Mouse (Mus musculus) mature B cell (primary cell): Measurements from ENCODE around the gene Smarca2.
"Not testable (repeated sequence)": the region's sequence is repeated elsewhere in the genome, so short reads cannot be mapped to it uniquely, and the experiment has no call there.

Source experiments
- in situ Hi-C: fragments of 300-500 bp; cut with MboI; formaldehyde crosslinking; loops from 2 replicates; pipeline ENCODE4 v1.14.3; 2019

The Smarca2 gene

DNA sequence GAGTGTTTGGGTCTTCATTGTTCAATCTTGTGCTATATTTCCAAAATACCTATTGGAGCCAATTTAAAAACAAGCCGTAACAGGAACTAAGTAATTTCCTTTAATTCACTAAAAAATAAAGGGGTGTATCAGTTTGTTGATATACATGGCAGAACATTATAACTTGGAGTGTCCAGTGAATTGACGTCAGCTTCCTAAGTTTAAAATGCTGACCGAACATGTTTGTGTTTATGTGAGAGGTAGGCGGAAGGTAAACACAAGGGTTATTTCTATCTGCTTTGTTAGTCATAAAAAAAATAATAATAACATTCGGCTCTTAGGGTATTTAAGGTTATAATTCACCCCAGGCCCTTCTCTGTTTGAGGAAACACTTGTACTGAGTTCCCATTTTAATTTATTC, 12.4 kb downstream of the Smarca2 start:
- in situ Hi-C loops, result no loop called here

DNA sequence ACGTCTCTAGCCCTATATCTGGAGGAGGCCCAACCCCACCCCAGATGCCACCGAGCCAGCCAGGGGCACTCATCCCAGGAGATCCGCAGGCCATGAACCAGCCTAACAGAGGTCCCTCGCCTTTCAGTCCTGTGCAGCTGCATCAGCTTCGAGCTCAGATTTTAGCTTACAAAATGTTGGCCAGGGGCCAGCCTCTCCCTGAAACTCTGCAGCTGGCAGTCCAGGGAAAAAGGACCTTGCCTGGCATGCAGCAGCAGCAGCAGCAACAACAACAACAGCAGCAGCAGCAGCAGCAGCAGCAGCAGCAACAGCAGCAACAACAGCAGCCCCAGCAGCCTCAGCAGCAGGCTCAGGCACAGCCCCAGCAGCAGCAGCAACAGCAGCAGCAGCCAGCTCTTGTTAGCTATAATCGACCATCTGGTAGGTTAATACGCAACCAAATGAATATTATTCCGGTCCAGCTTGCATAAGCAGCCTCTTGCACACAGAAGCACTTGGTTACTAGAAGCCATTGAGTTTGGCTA, 25.9 kb downstream of the Smarca2 start:
- in situ Hi-C loops, result no loop called here

DNA sequence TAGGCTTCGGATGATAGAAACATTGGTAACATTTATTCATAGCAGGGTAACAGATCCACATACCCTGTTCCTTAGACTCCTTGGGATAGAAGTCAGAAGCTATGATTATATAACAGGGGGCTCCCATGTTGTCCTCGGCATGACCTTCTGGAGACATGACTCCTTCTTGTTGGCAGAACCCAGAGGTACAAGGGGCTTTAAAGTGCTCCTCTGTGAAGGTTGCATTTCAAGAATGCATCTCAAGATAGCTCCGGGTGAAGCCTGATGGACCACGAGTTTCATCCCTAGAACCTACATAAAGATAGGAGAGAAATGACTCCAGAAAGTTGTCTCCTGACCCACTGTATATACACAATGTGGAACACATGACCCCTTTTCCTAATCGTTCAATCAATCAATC, 27.4 kb downstream of the Smarca2 start:
- in situ Hi-C loops, result no loop called here

DNA sequence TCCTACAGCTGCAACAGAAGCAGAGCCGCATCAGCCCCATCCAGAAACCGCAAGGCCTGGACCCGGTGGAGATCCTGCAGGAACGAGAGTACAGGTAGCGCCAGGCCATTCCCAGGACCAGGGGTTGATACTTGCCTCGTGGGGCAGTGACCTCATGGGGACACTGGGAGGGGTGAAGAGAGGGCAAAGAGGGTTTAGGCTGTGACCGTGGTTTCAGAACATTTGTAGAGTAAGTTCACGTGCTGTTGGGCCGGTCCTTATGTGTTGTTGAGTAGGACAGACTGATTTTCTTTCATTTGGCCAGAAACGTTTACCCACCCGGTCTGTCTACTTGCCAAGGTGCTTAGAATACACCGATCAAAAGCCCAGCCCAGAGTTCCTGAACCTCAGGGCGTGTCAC, 35.7 kb downstream of the Smarca2 start:
- in situ Hi-C loops, result no loop called here

DNA sequence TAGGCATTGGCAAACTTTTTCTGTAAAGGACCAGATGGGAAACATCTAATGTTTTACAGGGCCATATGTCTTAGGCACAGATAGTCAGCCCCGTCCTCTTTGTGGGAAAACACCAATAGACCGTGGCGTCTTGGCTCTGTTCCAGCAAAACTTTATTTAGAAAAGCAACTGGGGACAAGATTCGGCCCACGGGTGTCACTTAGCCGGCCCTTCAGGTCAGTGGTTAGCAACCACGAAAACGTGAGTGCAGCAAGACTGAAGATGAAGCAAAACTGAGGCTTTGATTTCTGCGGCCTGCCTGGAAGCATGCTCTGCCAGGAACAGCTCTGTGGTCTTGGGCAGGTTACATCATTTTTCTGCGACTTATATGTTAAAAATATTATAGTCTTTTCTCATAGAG, 36.4 kb downstream of the Smarca2 start:
- in situ Hi-C loops, result no loop called here

DNA sequence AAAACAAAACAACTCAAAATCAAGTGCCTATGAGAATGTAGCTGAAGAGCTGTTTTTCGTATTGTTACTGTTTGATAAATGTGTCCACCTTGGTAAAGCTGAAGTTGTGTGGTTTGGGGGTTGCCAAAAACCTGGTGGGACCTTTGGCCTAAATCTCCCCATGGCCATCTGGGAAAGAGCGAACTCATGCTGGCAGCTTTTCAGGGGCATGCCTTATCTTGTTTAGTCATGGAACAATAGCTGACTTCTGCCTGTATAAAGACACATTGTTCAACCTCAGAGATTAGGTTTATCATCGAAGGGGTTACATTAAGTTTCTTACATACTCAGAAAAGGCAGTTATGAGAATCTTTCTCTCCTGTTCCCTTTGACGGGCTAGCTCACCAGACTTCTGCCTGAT, 38.2 kb downstream of the Smarca2 start:
- in situ Hi-C loops, result no loop called here

DNA sequence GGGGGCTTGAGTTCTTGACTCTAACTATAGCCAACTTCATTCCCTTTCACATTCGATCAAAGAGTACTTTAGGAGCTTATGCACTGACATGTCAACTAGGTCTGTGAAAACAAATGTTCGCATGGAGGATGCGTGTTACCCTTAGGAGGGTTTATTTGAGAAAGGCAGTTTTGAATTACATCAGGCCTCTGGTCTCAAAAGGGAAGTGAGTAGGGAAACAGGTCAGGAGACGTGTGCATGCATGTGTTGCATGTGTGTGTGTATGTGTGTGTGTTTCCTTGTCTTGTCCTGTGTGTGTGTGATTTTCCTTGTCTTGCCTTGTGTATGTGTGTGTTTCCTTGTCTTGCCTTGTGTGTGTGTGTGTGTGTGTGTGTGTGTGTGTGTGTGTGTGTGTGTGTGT, 39.1 kb downstream of the Smarca2 start:
- in situ Hi-C loops, result no loop called here

DNA sequence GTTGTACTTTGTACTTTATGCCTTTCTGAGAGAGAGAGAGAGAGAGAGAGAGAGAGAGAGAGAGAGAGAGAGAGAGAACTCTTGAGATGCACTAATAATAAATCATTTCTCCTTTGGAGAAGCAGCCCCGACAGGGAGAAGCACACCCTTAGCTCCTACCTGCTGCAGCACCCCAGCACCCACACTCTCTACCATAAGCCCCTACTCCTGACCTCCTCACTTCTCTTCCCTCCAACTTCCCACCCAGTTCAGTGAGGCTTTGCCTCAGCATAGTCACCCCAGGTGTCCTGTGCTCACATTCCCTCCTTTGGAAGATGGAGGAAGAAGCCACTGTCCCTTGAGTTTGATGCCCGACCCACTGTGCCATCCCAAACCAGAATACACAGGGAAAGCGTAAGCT, 40.2 kb downstream of the Smarca2 start:
- in situ Hi-C loops, result no loop called here

DNA sequence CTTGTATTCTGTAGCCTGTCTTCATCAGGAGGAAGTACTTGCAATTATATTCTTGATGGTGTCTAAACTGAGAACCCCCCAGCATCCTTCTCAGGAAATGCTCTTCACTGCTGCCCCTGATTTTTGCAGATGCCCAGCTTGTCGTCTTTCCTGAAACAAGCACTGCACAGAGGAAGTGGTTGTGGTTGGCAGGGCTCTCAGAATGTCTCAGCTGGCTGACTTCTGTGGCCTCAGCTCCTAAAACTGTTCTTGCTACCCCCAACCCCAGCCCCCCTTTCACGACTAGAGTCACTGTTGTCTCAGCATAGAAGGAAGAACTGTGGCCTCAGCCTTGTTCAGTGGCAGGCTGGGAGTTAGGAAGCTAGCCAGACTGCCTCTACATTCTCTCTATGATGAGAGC, 41.3 kb downstream of the Smarca2 start:
- in situ Hi-C loops, result no loop called here

DNA sequence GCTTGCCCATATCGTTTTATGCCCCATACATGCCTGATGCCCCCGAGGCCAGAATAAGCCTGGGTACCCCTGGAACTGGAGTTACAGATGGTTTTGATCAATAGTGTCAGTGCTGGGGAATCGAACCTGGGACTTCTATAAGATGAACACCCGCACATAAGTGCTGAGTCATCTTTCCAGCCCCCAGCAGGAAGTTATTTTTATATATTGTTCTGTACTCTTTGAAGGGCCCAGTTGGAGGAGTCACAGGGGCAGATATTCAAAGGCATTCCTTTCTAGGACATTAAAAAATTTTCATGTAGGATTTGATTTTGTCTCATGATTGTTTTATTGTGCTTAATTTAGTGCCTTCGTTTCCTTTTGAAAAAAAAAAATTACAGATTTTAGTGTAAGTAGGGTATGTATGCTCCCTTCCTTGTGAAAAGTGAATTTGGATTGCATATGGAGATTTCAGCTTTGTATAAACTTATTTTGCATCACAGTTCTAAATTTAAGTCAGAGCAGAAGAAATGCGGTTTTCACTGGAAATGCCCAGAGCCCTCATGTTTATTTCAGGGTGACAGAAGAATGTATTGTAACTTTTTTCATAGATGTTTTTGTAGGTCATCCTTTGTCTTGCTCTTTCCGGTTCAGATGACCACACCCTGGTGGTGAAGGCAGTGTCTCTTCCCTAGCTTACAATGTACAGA, 45.9 kb downstream of the Smarca2 start:
- in situ Hi-C loops, result no loop called here

DNA sequence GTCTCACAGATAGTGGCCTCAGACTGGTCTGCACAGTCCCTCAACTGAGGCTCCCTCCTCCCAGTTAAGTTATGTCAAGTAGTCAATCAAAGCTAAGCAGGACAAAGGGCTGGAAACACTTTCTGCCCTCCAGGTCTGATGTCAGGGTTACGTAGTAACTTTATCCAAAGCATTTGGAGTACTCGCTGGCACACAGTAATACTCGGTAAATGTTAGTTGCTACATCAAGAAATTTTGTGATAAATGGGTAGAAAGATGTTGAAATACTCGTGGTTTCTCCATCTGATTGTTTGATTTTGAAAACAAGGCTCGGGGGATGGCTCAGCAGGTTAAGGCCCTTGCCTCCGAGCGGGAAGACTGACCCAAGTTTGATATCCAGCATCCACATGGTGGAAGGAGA, 53.5 kb downstream of the Smarca2 start:
- in situ Hi-C loops, result no loop called here

DNA sequence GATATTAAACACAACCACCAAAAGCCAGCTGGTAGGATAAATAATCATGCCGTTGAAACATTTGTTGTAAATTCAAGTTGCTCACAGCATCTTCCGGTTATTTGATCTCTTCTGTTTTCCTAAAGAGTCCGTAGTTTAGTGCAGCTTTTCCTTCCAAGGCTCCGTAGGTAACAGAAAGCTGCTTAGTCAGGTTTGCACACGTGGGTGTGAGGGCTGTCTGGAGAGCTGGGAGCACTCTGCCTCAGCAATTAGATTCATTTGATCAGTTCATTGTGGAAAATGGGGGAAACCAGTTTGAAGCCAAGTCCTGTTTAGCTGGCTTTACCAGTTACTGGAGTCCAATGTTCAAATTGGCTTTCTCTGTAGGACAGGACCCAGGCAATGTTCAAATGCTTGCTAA, 55.1 kb downstream of the Smarca2 start:
- in situ Hi-C loops, result no loop called here

DNA sequence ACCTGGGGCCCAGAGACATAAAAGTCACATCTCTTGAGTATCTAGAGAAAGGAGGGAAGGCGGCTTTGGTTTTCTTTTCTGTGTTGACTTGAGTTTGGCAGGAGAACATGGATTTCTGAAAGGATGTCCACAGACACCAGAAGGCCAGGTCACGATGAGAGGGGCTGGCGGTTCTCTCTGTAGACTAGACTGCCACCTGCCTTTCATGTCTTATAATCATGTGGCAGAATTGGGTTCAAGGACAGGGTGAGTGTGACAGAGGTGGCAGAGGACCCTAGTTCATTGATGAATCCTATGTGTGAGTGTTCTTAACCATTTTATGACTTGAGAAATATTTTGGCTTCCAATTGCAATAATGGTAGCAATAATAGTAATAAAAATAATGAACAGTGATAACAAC, 56.3 kb downstream of the Smarca2 start:
- in situ Hi-C loops, result no loop called here

DNA sequence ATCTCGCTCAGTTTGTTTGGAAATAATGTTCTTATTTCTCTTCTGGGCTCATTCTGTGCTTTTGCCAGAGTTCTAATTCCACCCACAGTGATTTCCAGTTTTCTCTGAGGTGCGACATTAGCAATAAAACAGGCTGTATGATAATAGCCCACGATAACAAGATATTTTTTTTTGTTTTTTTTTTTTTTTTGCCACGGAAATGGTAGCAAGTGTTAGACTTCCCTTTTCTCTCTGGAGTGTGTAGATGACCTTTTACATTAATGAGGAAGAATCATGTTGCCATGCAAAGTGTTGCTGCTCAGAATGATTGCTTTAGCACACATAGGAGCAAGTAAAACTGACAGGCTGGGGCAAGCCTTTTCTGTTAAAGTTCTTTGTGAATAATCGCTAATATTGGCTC, 61.5 kb downstream of the Smarca2 start:
- in situ Hi-C loops, result no loop called here

DNA sequence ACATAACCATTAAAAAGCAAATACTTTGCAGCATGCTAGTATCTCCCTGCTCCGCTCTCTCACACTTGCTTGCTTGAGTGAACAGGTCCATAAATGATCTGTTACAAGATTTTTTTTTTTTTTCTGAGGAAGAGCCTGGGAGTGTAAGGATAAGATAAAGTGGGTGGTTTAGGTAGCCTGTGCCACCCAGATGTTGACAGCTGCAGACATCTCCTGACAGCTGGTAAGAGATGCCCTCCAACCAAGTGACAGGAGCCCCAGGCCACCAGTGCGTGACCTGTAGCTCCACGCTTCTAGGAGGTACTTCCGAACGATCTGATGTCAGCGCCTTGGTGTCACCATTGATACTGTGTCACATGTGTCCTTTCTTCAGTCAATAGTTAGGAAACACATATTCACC, 65.2 kb downstream of the Smarca2 start:
- in situ Hi-C loops, result no loop called here

DNA sequence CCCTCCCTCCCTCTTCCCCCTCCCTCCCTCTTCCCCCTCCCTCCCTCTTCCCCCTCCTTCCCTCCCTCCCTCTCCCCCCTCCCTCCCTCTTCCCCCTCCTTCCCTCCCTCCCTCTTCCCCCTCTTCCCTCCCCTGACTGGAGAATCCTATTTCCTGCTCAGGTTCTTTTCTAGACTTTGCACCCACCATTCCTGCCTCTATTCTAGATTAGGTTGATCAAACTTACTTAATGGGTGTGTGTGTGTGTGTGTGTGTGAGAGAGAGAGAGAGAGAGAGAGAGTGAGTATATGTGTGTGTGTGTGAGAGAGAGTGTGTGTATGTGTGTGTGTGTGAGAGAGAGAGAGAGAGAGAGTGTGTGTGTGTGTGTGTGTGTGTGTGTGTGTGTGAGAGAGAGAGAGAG, 66.6 kb downstream of the Smarca2 start:
- in situ Hi-C loops, result not testable (repeated sequence)

DNA sequence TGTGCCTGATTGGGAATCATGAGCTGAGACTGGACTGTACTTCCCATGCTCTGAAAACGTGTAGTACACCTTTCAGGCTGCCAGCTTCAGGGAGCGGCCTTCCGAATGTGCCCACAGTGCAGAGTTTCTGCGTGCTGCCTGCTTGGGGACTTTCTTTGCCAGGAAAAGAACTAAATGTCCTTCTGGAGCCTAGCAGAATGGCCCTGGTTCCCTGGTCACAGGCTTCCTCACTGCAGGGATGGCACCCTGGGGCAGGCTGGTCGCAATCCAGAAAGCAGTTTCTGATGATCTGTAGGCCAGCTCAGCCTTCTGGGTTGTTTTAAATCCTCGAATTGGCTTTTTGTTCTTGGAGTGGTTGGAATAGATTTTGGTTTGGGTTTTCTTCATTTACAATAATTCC, 71.1 kb downstream of the Smarca2 start:
- in situ Hi-C loops, result no loop called here

DNA sequence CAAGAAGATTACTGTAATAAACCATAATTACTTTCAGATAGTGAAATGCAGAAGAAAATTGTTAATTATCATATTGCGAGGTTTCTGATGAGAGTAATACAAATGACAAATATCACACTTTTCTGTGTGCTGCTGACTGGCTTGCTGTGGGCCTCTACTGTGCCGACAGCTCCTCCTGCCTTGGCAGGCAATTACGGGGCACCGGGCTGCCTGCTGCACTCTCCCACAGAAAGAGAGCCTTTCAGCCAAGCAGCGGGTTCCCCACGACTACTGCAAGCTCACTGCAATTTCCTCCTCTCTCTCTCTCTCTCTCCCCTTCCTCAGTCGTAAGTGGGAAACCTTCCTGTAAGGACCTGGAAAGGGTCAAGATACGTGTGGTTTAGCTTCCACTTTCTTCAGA, 73.7 kb downstream of the Smarca2 start:
- in situ Hi-C loops, result no loop called here

DNA sequence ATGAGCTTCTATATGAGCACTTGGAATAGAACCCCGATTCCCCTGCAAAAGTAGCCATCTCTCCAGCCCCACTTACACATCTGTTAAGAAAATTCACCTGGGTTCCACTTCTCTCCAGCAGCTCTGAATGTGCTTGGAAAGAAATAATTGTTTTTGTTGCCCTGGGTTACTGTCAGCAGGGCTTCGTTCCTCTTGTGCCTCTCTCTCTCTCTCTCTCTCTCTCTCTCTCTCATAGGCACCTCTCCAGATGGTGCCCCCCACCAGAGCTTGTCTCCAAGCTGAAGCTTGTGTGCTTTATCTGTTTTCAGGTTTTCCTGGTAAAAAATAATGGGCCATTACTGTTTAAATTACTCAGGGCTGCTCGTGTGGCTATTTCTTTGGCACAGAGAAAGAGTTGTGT, 74.8 kb downstream of the Smarca2 start:
- in situ Hi-C loops, result no loop called here

DNA sequence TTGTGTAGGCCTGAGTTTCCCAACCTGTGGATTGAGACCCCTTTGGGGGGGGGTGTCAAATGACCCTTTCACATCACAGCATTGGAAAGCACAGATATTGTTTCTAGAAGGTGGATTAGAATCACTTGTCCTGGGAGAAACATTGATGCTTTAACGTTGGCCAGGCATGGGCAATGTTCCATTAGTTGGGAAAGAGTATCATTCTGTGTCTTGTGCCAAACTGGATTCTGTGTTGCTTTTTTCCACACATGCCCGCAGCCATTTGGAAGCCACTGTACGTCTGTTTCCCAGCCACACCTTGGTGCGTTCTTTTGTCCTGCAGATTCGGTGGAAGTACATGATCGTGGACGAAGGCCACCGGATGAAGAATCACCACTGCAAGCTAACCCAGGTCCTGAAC, 76.7 kb downstream of the Smarca2 start:
- in situ Hi-C loops, result no loop called here

DNA sequence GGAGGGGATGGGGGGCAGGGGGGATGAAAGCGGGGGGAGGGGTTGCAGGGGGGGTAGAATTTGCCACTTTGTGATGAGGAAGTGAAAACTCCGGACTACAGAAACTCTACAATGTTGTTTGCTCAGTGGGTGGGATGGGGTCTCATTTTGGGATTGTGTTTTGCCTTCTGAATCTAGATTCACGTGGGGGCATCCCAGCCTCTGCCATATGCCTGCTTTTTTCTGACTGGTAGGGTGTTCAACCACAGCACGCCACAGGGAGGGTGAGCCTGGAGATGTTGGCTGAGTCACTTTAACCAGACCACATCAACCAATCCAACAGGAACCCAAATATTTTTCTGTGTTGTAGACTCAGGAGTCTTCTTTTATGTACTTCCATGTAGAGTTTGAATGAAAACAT, 77.3 kb downstream of the Smarca2 start:
- in situ Hi-C loops, result no loop called here

DNA sequence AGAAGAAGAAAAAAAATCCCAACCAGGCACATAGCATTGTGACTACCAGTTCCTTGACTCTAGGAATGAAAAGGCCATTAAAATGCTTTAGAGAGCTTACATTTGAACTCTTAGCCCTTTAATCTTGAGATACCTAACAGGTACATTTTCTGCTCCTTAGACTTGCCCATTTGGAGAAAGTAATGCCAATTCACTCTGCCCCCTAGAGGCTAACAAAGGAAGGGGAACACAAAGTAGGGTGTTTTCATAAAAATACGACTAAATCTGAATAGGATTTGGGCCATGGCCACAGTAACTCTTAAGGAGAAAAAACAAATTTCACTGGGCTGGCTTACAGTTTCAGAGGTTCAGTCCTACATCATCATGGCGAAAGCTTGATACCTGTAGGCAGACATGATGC, 77.9 kb downstream of the Smarca2 start:
- in situ Hi-C loops, result no loop called here

DNA sequence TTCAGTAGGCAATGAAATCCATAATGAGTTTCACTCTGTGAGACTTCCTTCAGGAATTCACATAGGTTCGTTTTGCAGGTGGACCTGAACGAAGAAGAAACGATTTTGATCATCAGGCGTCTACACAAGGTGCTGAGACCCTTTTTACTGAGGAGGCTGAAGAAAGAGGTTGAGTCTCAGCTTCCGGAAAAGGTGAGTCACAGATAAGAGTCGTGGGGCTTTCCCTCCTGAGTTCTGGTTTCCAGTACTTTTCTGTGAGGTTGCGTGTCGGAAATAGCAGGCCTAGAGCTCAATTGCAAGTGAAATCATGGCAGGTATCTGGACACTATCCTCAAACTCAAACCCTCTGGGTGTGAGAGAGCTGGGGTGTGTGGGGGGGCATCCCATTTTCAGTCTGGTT, 78.9 kb downstream of the Smarca2 start:
- in situ Hi-C loops, result no loop called here

DNA sequence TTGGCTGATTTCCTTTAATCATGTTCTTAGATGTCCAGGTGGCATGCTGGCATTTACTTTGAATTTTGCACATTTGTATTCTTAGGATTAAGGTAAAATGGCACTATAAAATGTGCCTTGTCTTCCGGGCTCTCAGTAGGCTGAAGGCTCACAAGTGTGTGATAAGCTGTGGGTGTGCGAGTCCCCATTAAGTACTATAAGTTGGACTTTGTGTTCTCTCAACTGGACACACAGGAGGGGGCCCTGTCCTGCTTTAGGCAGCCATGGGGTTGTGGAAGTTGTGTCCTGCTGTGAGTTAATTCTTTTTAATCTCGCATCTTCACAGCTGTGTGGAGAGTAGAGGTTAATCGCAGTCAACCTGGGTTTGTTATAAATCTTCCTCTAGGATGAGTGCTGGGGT, 85.7 kb downstream of the Smarca2 start:
- in situ Hi-C loops, result no loop called here
